Mouse (Mus musculus): Measurements from ENCODE around the gene Ap1b1. TPM values are rescaled to one million over a fixed set of nuclear protein-coding genes. Genes with fewer than 3 reads are reported as not detected.

Gene Ap1b1
- 10 to 100 TPM; 43.6 to 77.5 TPM for polyA plus RNA-seq (2017; shearing (Covaris generic))

DNA sequence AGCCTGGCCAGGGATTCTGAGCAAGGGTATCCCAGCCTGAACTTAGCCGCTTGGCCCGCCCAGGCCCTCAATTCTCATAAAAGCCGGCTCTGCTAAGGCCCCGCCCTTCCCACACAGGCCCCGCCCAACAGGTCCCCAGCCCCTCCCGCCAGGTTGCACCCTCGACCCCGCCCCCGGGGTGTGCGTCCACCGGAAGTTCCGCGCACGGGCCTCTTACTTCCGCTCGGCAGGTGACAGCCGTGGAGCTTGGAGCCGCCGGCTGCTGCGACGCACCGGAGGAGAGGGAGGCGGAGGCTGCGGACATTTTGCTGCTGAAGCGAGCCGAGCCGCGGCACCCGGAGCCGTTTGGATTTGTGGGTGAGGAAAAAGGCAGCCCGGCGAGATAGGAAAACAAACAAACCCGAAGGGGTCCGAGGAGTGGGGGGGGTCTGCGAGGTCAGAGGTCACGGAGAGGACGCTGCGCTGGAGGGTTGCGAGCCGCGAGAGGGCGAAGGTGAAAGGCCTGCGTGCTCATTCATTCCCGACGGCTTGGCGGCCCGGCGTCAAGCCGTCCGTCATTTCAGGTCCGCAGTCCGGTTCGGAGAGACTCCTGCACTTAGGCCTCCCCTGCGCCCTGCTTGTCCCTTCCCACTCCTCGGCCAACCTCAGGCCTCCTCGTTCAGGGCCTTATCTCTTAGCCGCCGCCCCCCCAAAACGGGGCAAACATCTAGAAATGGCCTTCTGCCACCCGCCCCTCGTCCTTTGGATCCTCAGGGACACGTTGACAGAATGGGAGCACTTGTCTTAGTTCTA lies at the start of gene Ap1b1:
Ap1b1 (plus strand) TSS at position 130 of the 792 bp plus-strand sequence.
- peak; percentile 98 for ATAC-seq

DNA sequence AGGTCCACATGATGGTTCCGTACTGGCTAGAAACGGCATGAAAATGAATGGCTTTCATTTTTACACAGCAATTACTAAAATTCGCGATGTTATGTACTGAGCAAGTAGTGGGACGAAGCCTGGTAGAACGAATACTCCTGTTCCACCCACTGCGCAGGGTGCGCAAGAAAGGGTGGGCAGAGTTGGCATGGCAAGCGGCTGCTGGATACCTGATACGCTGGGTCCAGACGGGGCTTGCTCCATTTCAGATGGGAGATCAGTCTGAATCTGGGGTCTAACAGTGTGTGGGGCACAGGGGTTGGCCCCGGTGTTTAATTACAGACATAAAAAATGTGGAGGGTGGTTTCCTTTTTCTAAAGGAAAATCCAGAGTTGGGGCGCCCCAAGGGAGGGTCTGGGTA lies 40.1 kb upstream of the Ap1b1 start:
- ATAC-seq, result peak; percentile 6

DNA sequence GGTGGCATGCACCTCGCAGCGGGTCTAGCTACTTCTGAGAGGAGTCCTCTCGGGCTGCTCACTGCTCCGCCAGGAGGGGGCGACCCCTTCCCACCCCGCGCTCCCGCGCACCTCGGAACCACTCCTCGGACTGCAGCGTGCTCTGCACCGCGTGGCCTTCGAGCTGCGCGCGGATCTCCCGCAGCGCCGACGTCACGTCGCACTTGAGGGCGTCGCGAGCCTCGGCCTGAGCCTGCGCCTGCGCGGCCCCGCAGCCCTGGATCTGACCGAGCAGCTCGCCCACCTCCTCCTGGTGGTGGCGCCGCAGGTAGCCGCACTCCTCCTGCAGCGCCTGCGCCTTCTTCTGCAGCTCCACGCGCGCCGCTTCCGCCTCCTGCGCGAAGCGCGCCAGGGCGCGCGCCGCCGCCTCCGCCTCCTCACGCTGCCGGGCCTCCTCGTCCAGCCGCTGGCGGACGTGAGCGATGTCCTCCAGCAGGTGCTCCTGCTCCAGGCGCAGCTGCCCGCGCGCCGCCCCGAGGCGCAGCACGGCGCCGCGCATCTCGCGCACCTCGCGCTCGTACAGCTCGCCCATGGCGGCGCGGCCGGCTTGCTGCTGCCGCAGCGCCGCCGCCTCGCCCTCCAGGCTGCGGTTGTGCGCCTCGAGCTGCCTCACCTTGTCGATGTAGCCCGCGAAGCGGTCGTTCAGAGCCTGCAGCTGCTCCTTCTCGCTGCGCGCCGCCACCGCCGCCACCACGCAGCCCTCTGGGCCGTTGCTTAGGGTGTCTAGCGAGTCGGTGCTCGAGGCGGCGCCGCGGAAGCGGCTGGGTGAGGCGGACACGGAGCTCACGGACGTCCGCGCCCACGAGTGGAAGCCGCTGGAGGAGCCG lies 39.4 kb upstream of the Ap1b1 start:
- peak; percentile 88 for ATAC-seq

DNA sequence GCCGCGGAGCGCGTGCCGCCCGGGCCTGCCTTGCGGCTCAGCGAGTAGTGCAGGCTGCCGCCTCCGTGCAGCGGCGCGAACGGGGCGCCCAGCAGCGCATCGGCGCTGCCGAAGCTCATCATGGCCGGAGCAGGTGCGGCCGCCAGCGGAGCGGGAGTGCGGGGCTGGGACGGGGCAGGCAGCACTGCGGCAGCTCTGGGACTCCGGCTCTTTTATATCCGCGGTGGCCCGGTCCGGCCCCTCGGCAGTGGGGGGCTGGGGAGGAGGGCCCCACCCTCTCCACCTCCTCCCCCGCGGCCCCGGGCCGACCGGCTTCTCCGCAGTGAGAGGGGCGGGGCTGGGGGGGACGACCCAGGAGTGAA lies 38.8 kb upstream of the Ap1b1 start, which contains the start of gene Nefh:
Nefh (minus strand) TSS at position 252 of the 362 bp plus-strand sequence.
- ATAC-seq, result no peak

DNA sequence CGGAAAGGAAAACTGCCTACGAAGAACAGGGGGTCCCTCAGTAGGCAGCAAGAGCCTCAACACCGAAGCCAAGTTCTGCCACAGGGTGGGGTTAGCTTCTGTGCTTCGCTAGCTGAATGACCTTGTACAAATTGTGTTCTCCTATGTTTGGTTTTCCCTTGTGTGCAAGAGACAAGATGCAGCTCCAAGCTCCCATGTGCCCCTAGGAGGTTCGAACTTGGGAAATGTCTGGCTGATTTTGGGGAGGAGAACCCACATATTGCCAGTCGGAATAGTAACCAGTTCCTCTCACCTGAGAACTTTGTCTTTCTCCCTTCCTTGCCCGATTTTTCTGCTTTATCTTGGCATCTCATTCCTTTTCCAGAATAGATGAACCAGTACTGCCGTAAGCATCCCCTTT lies 37.8 kb upstream of the Ap1b1 start:
- ATAC-seq, result no peak

DNA sequence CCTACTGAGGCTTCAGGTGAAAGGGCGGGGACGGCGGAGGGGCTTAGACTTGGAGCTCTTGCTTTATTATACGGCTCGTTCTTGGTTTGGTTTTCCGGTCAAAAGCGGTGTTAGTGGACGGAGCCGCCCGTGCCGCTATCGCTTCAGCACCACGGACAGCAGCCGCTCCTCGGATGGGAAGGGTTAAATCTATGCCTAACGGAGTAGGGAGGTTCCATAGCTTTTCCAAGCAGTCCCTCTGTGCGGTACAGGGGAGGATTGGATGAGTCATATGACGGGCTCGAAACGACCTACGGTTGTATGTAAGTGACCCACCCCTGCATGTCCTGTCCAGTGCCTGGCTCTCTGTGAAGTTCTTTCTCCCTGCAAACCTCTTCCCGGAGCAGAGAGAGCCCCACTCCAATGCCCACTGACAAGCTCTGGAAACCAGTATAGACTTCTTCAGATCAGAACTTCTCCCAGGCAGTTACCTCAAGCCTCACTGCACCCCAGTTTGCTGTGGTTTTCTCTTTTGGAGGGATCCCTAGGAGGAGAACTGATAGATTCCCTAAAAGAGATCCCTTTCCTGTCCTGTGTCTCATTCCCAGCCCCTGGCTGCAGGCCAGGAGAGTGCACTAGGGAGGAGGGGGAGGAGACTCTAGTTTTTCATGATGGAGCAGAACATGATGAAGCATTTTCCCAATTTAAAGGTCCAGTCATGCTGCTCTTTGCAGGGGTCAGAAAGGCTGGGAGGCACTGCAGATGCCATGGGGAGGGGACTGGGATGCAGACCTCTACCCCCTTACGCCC lies 37.2 kb upstream of the Ap1b1 start:
- ATAC-seq, result no peak

DNA sequence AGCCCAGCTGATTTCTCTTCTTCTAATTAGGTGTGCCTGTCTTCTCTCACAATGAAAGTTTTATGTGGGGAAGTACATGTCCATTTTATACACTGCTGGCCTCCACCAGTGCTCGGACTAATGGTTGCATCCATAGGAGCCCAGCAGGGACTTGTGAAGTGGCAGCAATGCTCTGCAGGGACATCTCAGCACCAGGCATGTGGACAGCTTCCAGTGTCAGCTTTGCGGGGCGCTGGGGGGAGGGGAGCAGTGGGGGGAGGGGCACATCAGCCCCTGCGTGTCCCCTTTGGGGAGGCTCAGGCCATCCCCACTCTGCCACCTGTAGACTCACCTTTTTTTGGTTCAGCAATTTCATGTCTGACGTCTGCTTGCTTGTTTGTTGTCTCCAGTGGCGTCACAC lies 33.2 kb upstream of the Ap1b1 start:
- ATAC-seq, result no peak

DNA sequence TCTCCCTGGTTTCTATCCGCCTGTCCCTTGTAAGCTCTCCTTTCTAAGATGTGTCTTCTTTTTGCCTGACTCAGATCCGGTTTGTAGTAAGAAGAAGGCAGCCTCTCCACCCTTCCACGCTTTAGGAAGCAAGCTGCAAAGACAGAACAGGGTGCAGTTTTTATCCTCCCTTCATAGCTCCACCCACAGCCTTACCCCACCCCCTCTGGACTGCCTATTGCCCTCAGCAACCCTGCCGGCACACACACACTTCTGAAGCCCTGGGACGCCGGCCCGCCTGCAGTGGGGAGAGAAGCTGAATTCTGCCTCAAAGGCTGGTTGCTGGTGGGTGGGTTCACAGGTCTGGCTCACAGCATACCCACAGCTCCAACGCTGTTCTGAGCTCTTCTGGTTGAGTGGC lies 32.7 kb upstream of the Ap1b1 start:
- no peak for ATAC-seq

DNA sequence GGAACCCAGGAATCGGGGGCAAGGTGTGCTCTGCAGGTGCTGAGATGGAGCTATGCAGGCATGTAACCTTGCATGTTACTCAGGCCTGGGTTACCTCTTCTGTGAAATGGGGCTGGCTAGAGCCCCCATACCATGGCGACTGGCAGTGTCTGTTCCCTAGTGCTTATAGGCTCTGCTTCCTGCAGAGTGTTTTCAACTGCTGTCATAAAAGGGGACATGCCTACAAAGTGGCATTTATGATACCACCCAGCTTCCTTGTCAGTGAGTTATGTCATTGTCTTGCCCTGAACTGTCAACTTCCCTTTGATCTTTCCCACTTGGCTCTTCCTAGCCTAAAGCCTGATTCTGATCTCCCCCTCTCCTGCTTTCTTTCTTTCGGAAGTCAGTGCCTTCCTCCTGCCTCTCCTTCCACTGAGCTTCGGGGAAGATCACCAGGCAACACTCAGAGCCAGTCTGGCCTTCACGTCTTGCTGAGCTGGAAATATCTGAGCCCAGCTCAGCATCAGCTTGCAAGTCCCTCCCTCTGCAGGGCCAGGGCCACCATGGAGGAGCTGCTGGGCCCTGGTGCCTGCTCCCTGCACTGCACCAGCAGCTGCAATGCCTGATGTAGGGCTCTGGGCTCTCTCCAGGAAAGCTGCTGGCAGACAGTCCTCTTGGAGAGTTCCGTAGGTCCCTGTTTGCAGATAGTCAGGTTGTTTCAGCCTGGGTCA lies 23.4 kb upstream of the Ap1b1 start:
- no peak for ATAC-seq

DNA sequence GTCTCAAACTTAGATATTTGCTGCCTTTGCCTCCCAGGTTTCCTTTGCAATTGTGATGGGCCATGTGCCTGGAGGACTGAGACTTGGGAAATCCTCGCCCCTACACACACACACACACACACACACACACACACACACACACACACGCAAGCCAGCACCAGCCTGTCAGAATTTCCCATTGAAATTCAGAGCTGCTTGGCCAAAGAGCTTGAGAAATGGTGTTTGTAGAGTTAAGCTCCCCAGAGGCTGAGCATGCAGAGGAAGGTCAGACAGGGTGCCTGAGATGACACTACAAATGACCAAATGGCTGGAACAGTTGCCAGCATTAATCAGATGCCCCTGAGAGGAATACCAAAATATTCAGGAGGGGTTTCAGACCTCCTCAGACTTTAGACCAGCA lies 20.3 kb upstream of the Ap1b1 start:
- ATAC-seq, result no peak

DNA sequence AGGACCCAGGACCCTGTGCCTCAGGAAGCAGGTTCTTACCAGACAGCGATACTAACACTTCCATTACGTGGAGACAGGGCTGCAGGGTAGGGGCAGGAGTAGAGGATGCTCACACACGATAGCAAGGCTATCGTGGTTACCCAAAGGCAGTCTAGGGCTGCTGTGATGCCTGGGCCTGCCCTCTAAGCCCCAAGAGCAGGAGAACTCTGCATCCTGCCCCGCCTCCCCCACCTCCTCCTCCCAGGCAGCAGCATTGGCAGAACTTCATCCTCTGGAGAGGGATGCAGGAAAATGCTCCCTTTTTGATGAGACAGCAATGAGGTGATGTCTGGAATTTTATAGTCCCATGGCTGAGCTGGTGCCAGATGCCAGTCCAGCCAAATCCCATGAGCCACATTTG lies 19.7 kb upstream of the Ap1b1 start:
- no peak for ATAC-seq

DNA sequence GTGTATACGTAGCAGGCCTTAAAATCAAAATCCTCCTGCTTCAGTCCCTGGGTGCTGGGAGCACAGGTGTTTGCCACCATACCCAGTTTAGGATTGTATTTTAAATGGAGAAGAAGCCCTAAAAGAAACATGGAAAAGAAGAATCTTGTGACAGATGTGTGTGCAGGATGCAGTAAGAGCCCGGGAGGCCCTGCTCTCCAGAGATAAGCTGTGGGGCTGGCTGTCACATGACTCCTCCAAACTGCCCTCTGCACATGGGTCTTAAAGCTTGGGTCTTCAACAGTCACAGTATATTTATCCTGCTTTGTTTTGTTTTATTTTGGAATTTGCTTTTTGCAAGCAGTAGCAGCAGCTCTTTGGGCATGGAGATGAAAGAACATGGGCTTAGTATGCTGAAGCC lies 19.1 kb upstream of the Ap1b1 start:
- ATAC-seq, result no peak

DNA sequence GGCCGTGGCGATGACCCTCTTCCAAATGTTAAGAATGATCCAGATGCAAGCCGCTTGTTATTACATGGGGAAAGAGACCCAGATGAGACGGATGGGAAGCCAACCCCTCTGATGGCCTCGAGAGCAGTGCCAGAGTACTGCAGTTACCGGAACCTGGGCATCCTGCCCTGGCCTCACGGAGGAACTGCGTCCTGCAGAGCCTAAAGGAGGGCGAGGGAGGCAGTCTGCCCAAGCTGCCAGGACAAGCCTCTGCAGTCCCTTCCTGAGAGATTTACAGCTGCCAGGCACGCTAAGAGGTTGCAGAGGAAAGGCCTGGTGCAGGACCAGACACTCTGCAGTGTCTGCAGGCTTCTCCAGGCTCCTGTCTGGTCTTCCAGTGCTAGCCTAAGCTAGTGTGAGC lies 18.2 kb upstream of the Ap1b1 start:
- ATAC-seq, result no peak

DNA sequence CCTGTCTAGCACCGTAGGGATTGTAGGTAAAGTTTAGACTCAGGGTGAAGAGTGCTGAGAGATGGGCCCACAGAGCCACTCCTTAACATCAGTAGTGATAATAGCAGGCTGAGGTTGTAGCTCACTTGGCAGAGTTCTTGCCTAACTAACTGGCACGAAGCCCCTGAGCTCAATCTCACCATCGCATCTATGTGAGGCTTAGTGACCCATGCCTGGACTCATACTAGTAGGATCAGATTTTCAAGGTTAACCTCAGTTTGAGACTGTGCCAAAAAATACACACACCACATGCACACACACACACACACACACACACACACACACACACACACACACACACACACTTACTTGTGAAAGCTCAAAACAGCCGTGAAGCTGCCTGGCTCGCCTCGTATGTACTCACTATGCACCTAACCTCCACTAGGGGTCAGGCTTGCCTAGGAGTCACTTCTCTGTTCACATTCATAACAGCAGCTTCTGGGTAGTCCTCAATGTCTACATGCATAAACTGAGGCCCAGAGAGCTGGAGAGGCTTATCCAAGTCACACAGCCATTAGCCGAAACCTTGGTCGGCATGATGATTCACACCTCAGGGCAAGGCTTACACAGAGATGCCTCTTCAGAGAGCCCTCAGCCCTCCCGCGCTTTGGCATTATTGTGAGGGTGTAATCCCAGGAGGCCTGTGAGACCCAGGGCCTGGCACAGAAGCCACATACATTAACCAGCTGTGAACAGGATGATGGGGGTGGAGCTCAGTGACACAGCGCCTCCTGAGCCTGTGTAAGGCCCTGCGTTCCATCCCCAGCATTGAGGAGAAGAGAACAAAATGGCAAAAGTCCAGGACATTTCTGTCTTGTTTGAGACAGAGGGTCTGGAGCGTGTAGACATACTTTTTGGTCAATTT lies 13.4 kb upstream of the Ap1b1 start:
- ATAC-seq, result peak; percentile 81

DNA sequence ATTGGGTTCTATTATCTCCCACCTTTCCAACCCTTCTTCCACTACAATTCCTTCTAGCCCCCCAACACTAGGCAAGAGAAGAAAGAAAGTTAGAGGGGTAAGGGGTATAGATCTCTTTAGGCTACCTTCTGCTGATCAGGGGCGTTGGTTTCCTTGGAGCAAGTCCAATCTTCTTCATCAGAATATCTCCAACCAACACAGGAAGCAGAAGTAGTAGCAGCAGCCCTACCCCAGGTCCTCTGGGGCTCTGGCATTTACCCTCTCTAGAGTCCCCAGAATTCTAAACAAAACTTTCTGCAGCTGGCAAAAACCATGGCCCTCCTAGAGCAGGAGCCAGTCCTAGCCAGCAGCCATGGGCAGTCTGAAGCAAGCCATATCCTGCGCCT lies 12.8 kb upstream of the Ap1b1 start:
- no peak for ATAC-seq

DNA sequence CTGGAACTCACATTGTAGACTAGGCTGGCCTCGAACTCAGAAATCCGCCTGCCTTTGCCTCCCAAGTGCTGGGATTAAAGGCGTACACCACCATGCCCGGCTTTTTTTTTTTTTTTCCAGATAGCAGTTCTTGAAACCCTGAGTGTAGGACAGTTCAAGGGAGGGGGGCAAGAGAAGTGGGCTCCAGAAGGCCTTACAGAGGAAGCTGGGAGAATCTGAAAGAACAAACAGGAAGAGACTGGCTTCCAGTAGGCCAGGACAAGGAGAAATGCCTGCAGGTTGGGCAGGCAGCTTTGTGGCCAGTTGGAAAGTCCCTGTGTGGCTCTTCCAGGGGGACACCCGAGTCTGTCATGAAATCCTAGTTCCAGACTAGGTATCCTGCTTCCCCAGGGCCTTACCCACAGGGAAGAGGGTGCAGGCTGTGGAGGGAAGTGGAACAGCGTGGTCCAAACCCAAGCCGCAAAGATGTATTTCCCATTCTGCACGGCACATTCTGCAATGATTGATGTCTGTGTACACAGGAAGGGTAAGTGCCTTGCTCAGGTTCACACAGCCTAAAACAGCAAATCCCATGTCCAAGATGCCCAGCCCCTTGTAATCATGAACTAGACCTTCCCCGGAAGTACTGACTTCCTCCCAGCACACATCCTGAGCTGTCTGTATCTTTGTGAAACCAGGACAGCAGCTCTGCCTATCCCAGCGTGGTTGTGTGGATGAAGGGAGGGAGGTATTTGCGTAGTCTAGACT lies 12.1 kb upstream of the Ap1b1 start:
- no peak for ATAC-seq

DNA sequence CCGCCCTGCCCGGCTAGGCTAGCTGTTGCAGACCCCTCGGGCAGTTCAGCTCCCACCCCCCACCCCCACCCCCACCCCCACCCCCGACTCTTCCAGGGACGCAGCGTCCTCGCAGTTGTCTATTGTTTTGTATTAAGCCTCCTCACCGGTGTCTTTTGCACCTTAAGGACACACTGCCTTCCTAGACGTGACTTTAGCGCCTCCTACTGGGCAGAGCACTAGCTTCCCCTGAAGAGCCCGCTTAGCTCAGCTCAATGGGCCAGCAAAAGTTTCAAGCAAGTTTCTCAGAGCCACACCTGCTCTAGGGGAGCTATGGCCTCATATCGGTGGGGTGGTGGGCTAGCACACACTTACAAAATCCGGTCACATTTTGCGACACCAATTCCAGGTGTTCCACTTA lies 11.0 kb upstream of the Ap1b1 start:
- ATAC-seq, result peak; percentile 65

DNA sequence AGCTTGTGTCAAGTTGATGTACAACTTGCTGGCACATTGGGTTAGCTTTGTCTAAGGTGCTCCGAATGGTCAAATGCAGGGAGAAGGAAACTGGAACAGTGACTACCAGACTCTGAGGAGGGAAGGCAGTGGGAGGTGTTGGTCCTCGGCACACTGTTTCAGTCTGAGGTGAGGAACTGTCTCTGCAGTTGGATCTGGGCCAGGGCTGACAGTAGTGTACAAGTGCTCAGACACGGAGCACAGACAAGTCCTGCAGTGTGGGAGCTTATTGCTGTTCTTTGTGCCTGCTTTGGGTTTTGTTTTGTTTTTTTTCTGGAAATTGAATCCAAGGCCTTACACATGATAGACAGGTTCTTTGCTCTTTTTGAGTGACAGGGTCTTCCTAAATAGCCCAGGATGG lies 3.6 kb upstream of the Ap1b1 start:
- no peak for ATAC-seq

DNA sequence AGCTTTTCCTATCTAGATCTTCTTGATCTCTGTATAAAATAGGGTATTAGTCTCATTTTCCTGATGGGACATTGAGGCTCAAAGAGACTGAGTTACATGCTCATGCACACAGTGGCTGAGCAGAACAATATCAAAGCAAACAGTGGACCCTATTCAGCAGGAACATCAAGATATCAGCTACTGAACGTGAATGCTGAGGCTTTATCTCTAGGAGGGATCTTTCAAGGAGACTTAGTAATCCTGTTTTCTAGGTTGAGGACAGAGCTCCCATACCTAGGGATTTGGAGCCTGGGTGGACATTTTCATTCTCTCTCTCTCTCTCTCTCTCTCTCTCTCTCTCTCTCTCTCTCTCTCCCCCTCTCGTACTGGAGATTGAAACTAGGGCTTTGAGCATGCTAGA lies 3.1 kb upstream of the Ap1b1 start:
- ATAC-seq, result no peak

DNA sequence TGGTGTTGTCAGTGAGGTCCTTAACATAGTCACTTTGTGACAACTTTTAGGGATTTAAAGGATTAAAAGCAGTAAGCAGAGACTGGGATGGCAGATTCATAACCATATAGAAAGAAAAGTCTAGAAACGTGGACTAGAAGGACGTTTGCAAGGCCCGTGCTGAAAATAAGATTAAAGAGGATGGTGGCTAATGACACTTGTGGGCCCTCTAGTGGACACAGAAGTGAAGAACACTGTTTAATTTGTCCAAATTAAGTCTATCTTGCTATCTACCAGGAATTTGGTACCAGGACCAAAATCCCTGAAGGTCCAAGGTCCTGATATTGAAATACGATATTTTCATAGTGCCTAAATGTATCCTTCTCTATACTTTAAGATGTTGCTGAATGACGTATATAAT lies 2.4 kb upstream of the Ap1b1 start:
- ATAC-seq, result peak; percentile 44

DNA sequence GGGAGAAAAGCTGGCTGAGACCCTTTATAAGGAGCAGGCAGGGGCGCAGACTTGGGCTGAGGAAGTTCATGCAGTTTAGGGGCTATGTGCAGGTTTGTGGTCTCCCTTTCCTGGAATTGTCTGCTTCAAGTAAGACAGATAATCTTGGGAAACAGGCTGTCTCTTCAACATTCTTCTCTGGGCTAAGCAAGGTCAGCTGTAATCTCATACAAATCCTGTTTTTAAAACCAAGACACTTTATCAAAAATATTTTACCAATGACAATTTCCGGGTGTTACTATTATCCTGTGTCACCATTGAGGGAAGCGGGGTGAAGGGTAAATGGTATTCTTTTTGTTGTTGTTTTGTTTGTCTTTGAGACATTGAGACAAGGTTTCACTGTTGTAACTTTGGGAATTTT lies 1.8 kb upstream of the Ap1b1 start:
- ATAC-seq, result no peak
